Mouse (Mus musculus): ENCODE results near the gene Nol3.

- TF ChIP-seq POLR2A (IDR thresholded peaks at IDR 0.05; ENCODE audit: extremely low read depth, insufficient read depth, low read length) (peak; percentile 99), CTCF (IDR thresholded peaks at IDR 0.05; ENCODE audit: extremely low read depth, insufficient read depth, low read length) (0 out of 2 replicates have a peak, but pooled peaks have one; percentile 18)
Measured at GRCm38 (mm10) chr8:105326141-105326672, 50.3 kb downstream of the Nol3 start, which contains the start of the genes Lrrc29 and Tmem208.
